ENCODE assay signal across 7 mouse cellular contexts in the genomic region with DNA sequence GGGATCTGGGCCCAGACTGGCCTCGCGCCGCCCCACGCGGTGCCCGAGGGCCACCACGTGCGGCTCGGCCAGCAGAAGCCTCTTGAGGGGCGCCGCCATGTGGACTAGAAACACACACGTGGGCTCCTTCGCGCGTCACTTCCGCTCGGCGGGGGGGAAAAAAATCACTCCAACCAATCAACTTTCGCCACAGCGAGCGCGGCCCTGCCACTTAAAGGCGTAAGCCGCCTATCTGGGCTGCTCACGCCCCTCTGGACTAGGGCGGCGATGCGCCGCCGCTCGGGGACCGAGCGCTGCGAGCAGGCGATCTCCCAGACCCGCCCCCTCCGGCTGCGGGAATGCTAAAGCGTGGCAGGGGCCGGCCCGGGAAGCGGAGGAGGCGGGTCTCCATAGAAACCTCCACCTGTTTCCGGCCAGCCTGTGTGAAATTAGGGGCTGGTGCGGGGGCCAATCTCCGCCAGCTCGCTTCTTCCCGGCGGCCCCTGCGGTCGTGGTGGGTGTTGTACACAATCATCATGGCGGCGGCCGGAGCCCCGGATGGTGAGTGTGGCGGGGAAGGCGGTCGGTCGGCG. TPM values are rescaled to one million over a fixed set of nuclear protein-coding genes. Genes with fewer than 3 reads are reported as not detected.
A peak's percentile ranks its signal among the peaks of the same experiment; 100 is the strongest.
DNase-seq lines count a peak whose midpoint lies in the region; ATAC-seq lines count a peak whose summit lies in the region.

A gene (plus strand): TSS at position 231 of the 572 bp plus-strand sequence.
A gene (minus strand): TSS at position 319 of the 572 bp plus-strand sequence.

- peaks cover 46% of the 10 kb centered on the region for H3K36me3 ChIP-seq in embryonic facial prominence, embryonic 10.5 days (replicated peaks)
- H3K36me3 ChIP-seq in limb, embryonic 10.5 days = peaks cover 47% of the 10 kb centered on the region
- peaks cover 37% of the 10 kb centered on the region for H3K36me3 ChIP-seq in midbrain, embryonic 13.5 days

- peak within 1 kb of the TSS; percentile 99 for H3K4me3 ChIP-seq in embryonic facial prominence, embryonic 10.5 days
- peak within 1 kb of the TSS; percentile 99 for H3K4me3 ChIP-seq in limb, embryonic 10.5 days
- peak within 1 kb of the TSS; percentile 99 for H3K4me3 ChIP-seq in midbrain, embryonic 13.5 days (replicated peaks)

- H3K9ac ChIP-seq in midbrain, embryonic 13.5 days (replicated peaks) = peak within 1 kb of the TSS; percentile 97

- under 1% methylated on average over 60 of the region's 60 CpGs for WGBS in embryonic facial prominence, embryonic 10.5 days
- WGBS in limb, embryonic 10.5 days = under 1% methylated on average over 59 of the region's 60 CpGs
- under 1% methylated on average over 58 of the region's 60 CpGs for WGBS in midbrain, embryonic 13.5 days

- DNase-seq in adrenal gland, postnatal 10 days = peak; percentile 96
- DNase-seq in embryonic facial prominence, embryonic 10.5 days (ENCODE audit: low spot score) = peak; percentile 97
- DNase-seq in kidney, adult 11 months = peak; percentile 98
- DNase-seq in limb, embryonic 10.5 days (ENCODE audit: low spot score) = peak; percentile 98
- DNase-seq in spleen, adult 12 weeks (ENCODE audit: low spot score) = peak; percentile 90

- H3K27me3 ChIP-seq in embryonic facial prominence, embryonic 10.5 days (replicated peaks; ENCODE audit: low read depth, poor library complexity, severe bottlenecking) = no peaks in the 10 kb centered on the region
- no peaks in the 10 kb centered on the region for H3K27me3 ChIP-seq in limb, embryonic 10.5 days (ENCODE audit: low read depth, poor library complexity, severe bottlenecking)
- H3K27me3 ChIP-seq in midbrain, embryonic 13.5 days = no peaks in the 10 kb centered on the region

- H3K9me3 ChIP-seq in embryonic facial prominence, embryonic 10.5 days = no peaks in the 10 kb centered on the region
- H3K9me3 ChIP-seq in limb, embryonic 10.5 days (replicated peaks) = no peaks in the 10 kb centered on the region
- H3K9me3 ChIP-seq in midbrain, embryonic 13.5 days = no peaks in the 10 kb centered on the region

- peak within 1 kb of the TSS; percentile 93 for H3K27ac ChIP-seq in embryonic facial prominence, embryonic 10.5 days (replicated peaks)
- peak within 1 kb of the TSS; percentile 97 for H3K27ac ChIP-seq in limb, embryonic 10.5 days
- H3K27ac ChIP-seq in midbrain, embryonic 13.5 days = peak within 1 kb of the TSS; percentile 97

- peak; percentile 84 for ATAC-seq in granulocyte monocyte progenitor cell, adult 5-6 weeks (replicated peaks; ENCODE audit: poor library complexity, severe bottlenecking)
- ATAC-seq in midbrain, embryonic 13.5 days = peak; percentile 99

- H3K4me1 ChIP-seq in embryonic facial prominence, embryonic 10.5 days = peaks cover 29% of the 10 kb centered on the region
- H3K4me1 ChIP-seq in limb, embryonic 10.5 days = peaks cover 29% of the 10 kb centered on the region
- peaks cover 37% of the 10 kb centered on the region for H3K4me1 ChIP-seq in midbrain, embryonic 13.5 days (replicated peaks)

- H3K4me2 ChIP-seq in midbrain, embryonic 13.5 days (replicated peaks) = peak within 1 kb of the TSS; percentile 89

RNA-seq across cellular contexts. Expression of the first gene that starts in this region (rescaled TPM):
- total RNA-seq in adrenal gland, postnatal 10 days (2021) = 10 to 100 TPM; 41.5 to 43.0 TPM
- polyA plus RNA-seq in embryonic facial prominence, embryonic 10.5 days (2016; fragmentation: Nextera tagmentation; extraction: Ambion mirVana) = 74.8 and 75.0 TPM in 2 replicates
- 40.0 and 41.5 TPM in 2 replicates for total RNA-seq in granulocyte monocyte progenitor cell, adult 5-6 weeks (2014; fragmentation: Nextera tagmentation)
- 35.7 and 36.5 TPM in 2 replicates for total RNA-seq in granulocyte monocyte progenitor cell, adult 5-6 weeks (2017)
- polyA plus RNA-seq in limb, embryonic 10.5 days (2016; fragmentation: Nextera tagmentation; extraction: Ambion mirVana) = 83.7 and 87.3 TPM in 2 replicates
- polyA plus RNA-seq in midbrain, embryonic 13.5 days (2015; fragmentation: Nextera tagmentation; extraction: Ambion mirVana) = 69.5 and 74.8 TPM in 2 replicates

RNA-seq across cellular contexts. Expression of the second gene that starts in this region (rescaled TPM):
- 10 to 100 TPM; 19.3 to 21.7 TPM for total RNA-seq in adrenal gland, postnatal 10 days (2021)
- polyA plus RNA-seq in embryonic facial prominence, embryonic 10.5 days (2016; fragmentation: Nextera tagmentation; extraction: Ambion mirVana) = 16.4 and 18.4 TPM in 2 replicates
- 7.0 and 12.1 TPM in 2 replicates for total RNA-seq in granulocyte monocyte progenitor cell, adult 5-6 weeks (2014; fragmentation: Nextera tagmentation)
- total RNA-seq in granulocyte monocyte progenitor cell, adult 5-6 weeks (2017) = 5.8 and 7.2 TPM in 2 replicates
- polyA plus RNA-seq in limb, embryonic 10.5 days (2016; fragmentation: Nextera tagmentation; extraction: Ambion mirVana) = 19.0 and 20.0 TPM in 2 replicates
- polyA plus RNA-seq in midbrain, embryonic 13.5 days (2015; fragmentation: Nextera tagmentation; extraction: Ambion mirVana) = 10.4 and 10.7 TPM in 2 replicates

Comparison
In these comparisons a context has a peak if more than half of its experiments do, and no peak if none do; other contexts are left out.
1. Peak in every context shown above with its lines: DNase-seq, ATAC-seq, H3K4me3 ChIP-seq and H3K27ac ChIP-seq.